Mouse (Mus musculus) olfactory bulb, adult 2 months (tissue): ENCODE results near the gene Dnm2. TPM values are rescaled to one million over a fixed set of nuclear protein-coding genes. Genes with fewer than 3 reads are reported as not detected.

Source experiments
- H3K27ac ChIP-seq: fragments of 200-500 bp; 2 replicates; pipeline ENCODE4 v1.5.1; 2012; ENCODE audit warnings: low read depth, low read length; ENCODE audit not compliant: insufficient read depth
- H3K4me1 ChIP-seq: fragments of 200-500 bp; 2 replicates; pipeline ENCODE4 v1.6.1; 2012; ENCODE audit warnings: low read length; ENCODE audit not compliant: control insufficient read depth, insufficient read depth
- H3K4me3 ChIP-seq: fragments of 200-500 bp; 2 replicates; pipeline ENCODE4 v1.5.1; 2012; ENCODE audit warnings: mild to moderate bottlenecking, low read depth, low read length, moderate library complexity; ENCODE audit not compliant: insufficient read depth
- CTCF ChIP-seq: fragments of 200-500 bp; IDR thresholded peaks from 2 replicates; pipeline ENCODE4 v1.5.1; 2012; ENCODE audit warnings: low read depth, mild to moderate bottlenecking, low read length, moderate library complexity; ENCODE audit not compliant: insufficient read depth
- POLR2A ChIP-seq: fragments of 200-500 bp; IDR thresholded peaks from 2 replicates; pipeline ENCODE4 v1.6.1; 2012; ENCODE audit warnings: mild to moderate bottlenecking, low read depth, low read length, moderate library complexity; ENCODE audit not compliant: insufficient read depth
- WGBS: fragments of 180-500 bp; shearing (Covaris S2); methylation state at CpG from one replicate; pipeline ENCODE4 v1.1.7; 2018; 5-methylcytosine and 5-hydroxymethylcytosine counted together
- polyA plus RNA-seq: library from polyadenylated mRNA; stranded (reverse); fragments of >200 nt; gene quantifications from 2 replicates; pipeline ENCODE4 v1.2.4, GENCODE M21; 2012; ENCODE audit warnings: low replicate concordance; ENCODE audit not compliant: missing spikeins, insufficient read depth, insufficient read length

Dnm2 gene
- polyA plus RNA-seq, 1 experiment: 371 TPM

- 63% methylated on average over 6 of the region's 6 CpGs for WGBS
- TF ChIP-seq CTCF (no peak), POLR2A (no peak)
- Histone ChIP-seq H3K4me1 (peaks cover 61% of the 10 kb centered on the region), H3K27ac (peak overlapping the region; percentile 77), H3K4me3 (no peak overlapping the region)
Observed at GRCm38 (mm10) chr9:21437577-21437976, 12.9 kb downstream of the Dnm2 start.

- TF ChIP-seq CTCF (no peak), POLR2A (no peak)
- Histone ChIP-seq H3K4me3 (no peak overlapping the region), H3K4me1 (peaks cover 59% of the 10 kb centered on the region), H3K27ac (peak overlapping the region; percentile 77)
- 11% methylated on average over 3 of the region's 3 CpGs for WGBS
Observed at GRCm38 (mm10) chr9:21438219-21438618, 13.5 kb downstream of the Dnm2 start.

GRCm38 (mm10) chr9:21439456-21439855 lies 14.7 kb downstream of the Dnm2 start:
- WGBS: 29% methylated on average over 3 of the region's 3 CpGs
- no peak overlapping the region for H3K4me3 ChIP-seq
- peak overlapping the region; percentile 65 for H3K27ac ChIP-seq
- H3K4me1 ChIP-seq: peaks cover 49% of the 10 kb centered on the region
- no peak for TF ChIP-seq CTCF
- TF ChIP-seq POLR2A: no peak

- no peak overlapping the region for H3K27ac ChIP-seq
- H3K4me1 ChIP-seq: peaks cover 49% of the 10 kb centered on the region
- TF ChIP-seq POLR2A: no peak
- no peak for TF ChIP-seq CTCF
- H3K4me3 ChIP-seq: no peak overlapping the region
- WGBS: 67% methylated on average over 2 of the region's 2 CpGs
Observed at GRCm38 (mm10) chr9:21439914-21440313, 15.2 kb downstream of the Dnm2 start.

- TF ChIP-seq CTCF (no peak), POLR2A (no peak)
- H3K27ac ChIP-seq: 0 out of 2 replicates have a peak overlapping the region, but pooled peaks have one; percentile 32
- H3K4me3 ChIP-seq: no peak overlapping the region
- H3K4me1 ChIP-seq: peaks cover 47% of the 10 kb centered on the region
Observed at GRCm38 (mm10) chr9:21440387-21440786, 15.7 kb downstream of the Dnm2 start.

GRCm38 (mm10) chr9:21443853-21444252 lies 19.1 kb downstream of the Dnm2 start:
- TF ChIP-seq POLR2A: no peak
- TF ChIP-seq CTCF: no peak
- H3K4me1 ChIP-seq: peaks cover 34% of the 10 kb centered on the region
- H3K27ac ChIP-seq: no peak overlapping the region
- no peak overlapping the region for H3K4me3 ChIP-seq
- 94% methylated on average over 8 of the region's 8 CpGs for WGBS

- WGBS: 86% methylated on average over 4 of the region's 4 CpGs
- no peak overlapping the region for H3K27ac ChIP-seq
- no peak for TF ChIP-seq POLR2A
- no peak for TF ChIP-seq CTCF
Observed at GRCm38 (mm10) chr9:21444574-21444973, 19.9 kb downstream of the Dnm2 start.

GRCm38 (mm10) chr9:21445081-21445744 lies 20.5 kb downstream of the Dnm2 start:
- 94% methylated on average over 6 of the region's 6 CpGs for WGBS
- Histone ChIP-seq H3K4me3 (no peak overlapping the region), H3K4me1 (peaks cover 32% of the 10 kb centered on the region), H3K27ac (no peak overlapping the region)
- TF ChIP-seq CTCF: no peak
- no peak for TF ChIP-seq POLR2A

More at GRCm38 (mm10) chr9:21444574-21444973, 19.9 kb downstream of the Dnm2 start:
- peaks cover 33% of the 10 kb centered on the region for H3K4me1 ChIP-seq
- no peak overlapping the region for H3K4me3 ChIP-seq

- no peak overlapping the region for H3K27ac ChIP-seq
- H3K4me1 ChIP-seq: peaks cover 30% of the 10 kb centered on the region
- H3K4me3 ChIP-seq: no peak overlapping the region
- TF ChIP-seq CTCF: no peak
- 87% methylated on average over 2 of the region's 2 CpGs for WGBS
Observed at GRCm38 (mm10) chr9:21447778-21448177, 23.1 kb downstream of the Dnm2 start.

- peaks cover 34% of the 10 kb centered on the region for H3K4me1 ChIP-seq
- 86% methylated on average over 2 of the region's 2 CpGs for WGBS
- no peak overlapping the region for H3K4me3 ChIP-seq
- TF ChIP-seq POLR2A: no peak
- no peak for TF ChIP-seq CTCF
- no peak overlapping the region for H3K27ac ChIP-seq
Observed at GRCm38 (mm10) chr9:21449710-21450109, 25.0 kb downstream of the Dnm2 start.
